Mouse (Mus musculus): ENCODE measurements around the gene Pax6.

DNA sequence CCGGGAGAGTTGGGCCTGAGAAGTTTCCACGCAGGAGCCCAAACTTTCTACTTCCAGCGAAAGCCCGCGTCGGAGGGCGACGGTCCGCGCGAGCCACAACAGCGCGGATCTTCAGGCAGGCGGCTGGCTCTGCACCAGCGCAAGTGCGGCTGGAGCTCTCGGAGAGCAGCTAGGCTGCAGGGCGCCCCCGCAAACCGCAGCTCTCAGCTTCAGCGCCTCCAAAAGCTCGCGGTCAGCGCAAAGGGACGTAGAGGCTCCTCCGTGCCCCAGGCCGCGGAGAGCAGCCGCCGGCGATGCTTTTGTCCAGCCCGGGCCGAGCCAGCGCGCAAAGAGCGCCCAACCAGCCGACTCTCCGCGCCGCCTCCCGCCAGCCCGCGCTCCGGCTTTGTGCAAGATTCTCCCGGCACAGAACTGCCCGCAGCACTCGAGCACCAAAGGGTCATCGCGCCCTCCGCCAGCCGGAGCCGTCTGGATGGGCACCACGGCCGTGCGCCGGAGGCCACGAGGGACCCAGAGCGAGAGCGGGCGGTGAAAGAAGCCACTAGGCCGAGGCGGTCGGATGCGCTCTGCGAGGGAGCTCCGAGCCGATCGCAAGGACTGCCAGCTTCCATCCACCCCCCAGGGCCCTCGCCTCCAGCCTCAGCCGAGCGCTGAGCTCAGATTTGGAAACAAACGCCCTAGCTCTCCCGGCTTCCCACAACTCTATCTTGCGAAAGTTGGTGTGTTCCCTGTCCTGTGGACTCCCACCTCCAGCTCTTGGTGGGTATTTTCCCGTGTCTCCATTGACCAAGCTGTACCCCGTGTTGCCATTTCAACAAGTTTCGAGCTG, 7.6 kb downstream of the Pax6 start:
- TF ChIP-seq EP300 (IDR thresholded peaks at IDR 0.05; ENCODE audit: low read depth): no peak
- no peak for TF ChIP-seq CTCF (IDR thresholded peaks at IDR 0.05; ENCODE audit: low read depth)

Measured in heart, postnatal 0 days (tissue).